Mouse (Mus musculus) heart, postnatal 25 days (tissue): Measurements from ENCODE around the gene Fchsd2. TPM values are rescaled to one million over a fixed set of nuclear protein-coding genes. Genes with fewer than 3 reads are reported as not detected.

Experiments
- DNase-seq: peaks from one replicate; pipeline ENCODE4 v3.0.0; 2022; ENCODE audit warnings: low spot score
- intact Hi-C: fragments of 180-260 bp; cut with DNase I; formaldehyde crosslinking; loops from one replicate; pipeline ENCODE4 v1.15.1; 2025
- total RNA-seq, 2 experiments: library from RNA; stranded (reverse); gene quantifications; 2 replicates each; pipeline ENCODE4 v1.2.3; 2021

The Fchsd2 gene
- total RNA-seq, 2 experiments from 2014 or later: 20.1 to 29.1 TPM

GRCm38 (mm10) chr7:101263511-101263910, 170.8 kb downstream of the Fchsd2 start:
- DNase-seq: no peak
- intact Hi-C loops: no loop called here

- no peak for DNase-seq
Measured at GRCm38 (mm10) chr7:101267457-101268259, 175.0 kb downstream of the Fchsd2 start.

GRCm38 (mm10) chr7:101271602-101272001, 178.9 kb downstream of the Fchsd2 start:
- intact Hi-C loops: no loop called here

More at GRCm38 (mm10) chr7:101267457-101268259, 175.0 kb downstream of the Fchsd2 start:
- intact Hi-C loops: no loop called here

GRCm38 (mm10) chr7:101272466-101273160, 179.9 kb downstream of the Fchsd2 start:
- intact Hi-C loops: no loop called here
- DNase-seq: no peak

More at GRCm38 (mm10) chr7:101271602-101272001, 178.9 kb downstream of the Fchsd2 start:
- DNase-seq: no peak

- intact Hi-C loops: no loop called here
- no peak for DNase-seq
Measured at GRCm38 (mm10) chr7:101282721-101283120, 190.1 kb downstream of the Fchsd2 start.

GRCm38 (mm10) chr7:101284504-101284903, 191.8 kb downstream of the Fchsd2 start:
- intact Hi-C loops: no loop called here

GRCm38 (mm10) chr7:101286891-101287290, 194.2 kb downstream of the Fchsd2 start:
- DNase-seq: no peak
- intact Hi-C loops: loop anchor here (5.0 kb wide), 3 partner anchors 55 to 380 kb away; no protein-coding TSS in a partner anchor

More at GRCm38 (mm10) chr7:101284504-101284903, 191.8 kb downstream of the Fchsd2 start:
- no peak for DNase-seq

GRCm38 (mm10) chr7:101287820-101288219, 195.2 kb downstream of the Fchsd2 start:
- intact Hi-C loops: loop anchor here (1.0 to 5.0 kb wide), 4 partner anchors 56 to 381 kb away; no protein-coding TSS in a partner anchor
- no peak for DNase-seq

- no peak for DNase-seq
- intact Hi-C loops: loop anchor here (1.0 to 5.0 kb wide), 4 partner anchors 56 to 381 kb away; no protein-coding TSS in a partner anchor
Measured at GRCm38 (mm10) chr7:101288436-101288835, 195.8 kb downstream of the Fchsd2 start.

- intact Hi-C loops: no loop called here
- DNase-seq: no peak
Measured at GRCm38 (mm10) chr7:101290401-101290800, 197.7 kb downstream of the Fchsd2 start.

GRCm38 (mm10) chr7:101291211-101291610, 198.5 kb downstream of the Fchsd2 start:
- intact Hi-C loops: no loop called here

GRCm38 (mm10) chr7:101291641-101292040, 199.0 kb downstream of the Fchsd2 start:
- intact Hi-C loops: no loop called here
- no peak for DNase-seq

More at GRCm38 (mm10) chr7:101291211-101291610, 198.5 kb downstream of the Fchsd2 start:
- no peak for DNase-seq

GRCm38 (mm10) chr7:101292086-101292485, 199.4 kb downstream of the Fchsd2 start:
- DNase-seq: no peak
- intact Hi-C loops: no loop called here

- intact Hi-C loops: no loop called here
- DNase-seq: no peak
Measured at GRCm38 (mm10) chr7:101292696-101293095, 200.0 kb downstream of the Fchsd2 start.

- no peak for DNase-seq
- intact Hi-C loops: no loop called here
Measured at GRCm38 (mm10) chr7:101293138-101293537, 200.5 kb downstream of the Fchsd2 start.

- no peak for DNase-seq
- intact Hi-C loops: no loop called here
Measured at GRCm38 (mm10) chr7:101293611-101294010, 200.9 kb downstream of the Fchsd2 start.

- intact Hi-C loops: no loop called here
- no peak for DNase-seq
Measured at GRCm38 (mm10) chr7:101295438-101295837, 202.8 kb downstream of the Fchsd2 start.

- DNase-seq: no peak
- intact Hi-C loops: no loop called here
Measured at GRCm38 (mm10) chr7:101296252-101297022, 203.8 kb downstream of the Fchsd2 start.

GRCm38 (mm10) chr7:101297023-101297405, 204.4 kb downstream of the Fchsd2 start:
- intact Hi-C loops: no loop called here
- no peak for DNase-seq

GRCm38 (mm10) chr7:101298375-101298774, 205.7 kb downstream of the Fchsd2 start:
- intact Hi-C loops: no loop called here
- no peak for DNase-seq
